Mouse (Mus musculus): ENCODE data around the gene Gga1.

Gene Gga1

DNA sequence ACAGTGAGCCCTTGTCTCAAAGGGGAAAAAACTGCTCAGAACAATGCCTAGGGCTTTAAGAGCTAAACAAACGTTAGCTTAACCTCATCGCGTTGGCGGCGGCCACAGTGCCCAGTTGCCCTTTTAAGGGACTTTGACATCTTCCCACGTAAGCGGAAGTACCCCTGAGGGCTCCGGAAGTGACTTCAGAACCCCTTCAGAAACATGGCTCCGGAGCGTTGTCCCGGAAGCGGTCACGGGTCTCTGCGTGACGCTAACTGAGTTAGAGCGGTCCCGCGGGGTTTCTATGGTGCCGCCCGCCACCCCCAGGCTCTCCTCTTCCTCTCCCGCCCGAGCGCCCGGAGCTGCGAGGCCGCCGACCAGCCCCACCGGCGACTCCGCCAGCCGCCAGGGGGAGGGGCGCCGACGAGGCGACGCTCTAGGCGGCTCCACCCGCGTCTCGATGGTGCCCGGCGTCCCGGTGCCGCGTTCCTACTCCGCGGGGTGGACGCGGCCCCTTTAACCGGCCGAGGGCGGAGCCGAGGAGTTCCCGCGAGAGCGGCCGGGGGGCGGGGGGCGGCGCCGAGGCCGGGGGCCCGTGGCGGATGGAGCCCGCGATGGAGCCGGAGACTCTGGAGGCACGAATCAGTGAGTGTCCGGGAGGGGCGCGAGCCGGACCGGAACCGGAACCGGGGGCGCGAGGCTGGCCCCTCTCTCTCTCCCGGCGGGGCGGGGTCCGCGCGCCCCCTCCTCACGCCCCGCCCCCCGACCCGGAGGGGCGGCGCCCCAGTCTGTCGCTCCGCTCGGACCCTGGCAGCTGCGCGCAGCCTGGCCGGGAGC is at the start of gene Gga1:
Gga1 (plus strand) TSS at position 200 of the 819 bp plus-strand sequence.
- peak; percentile 87 for DNase-seq (ENCODE audit: low spot score)

DNA sequence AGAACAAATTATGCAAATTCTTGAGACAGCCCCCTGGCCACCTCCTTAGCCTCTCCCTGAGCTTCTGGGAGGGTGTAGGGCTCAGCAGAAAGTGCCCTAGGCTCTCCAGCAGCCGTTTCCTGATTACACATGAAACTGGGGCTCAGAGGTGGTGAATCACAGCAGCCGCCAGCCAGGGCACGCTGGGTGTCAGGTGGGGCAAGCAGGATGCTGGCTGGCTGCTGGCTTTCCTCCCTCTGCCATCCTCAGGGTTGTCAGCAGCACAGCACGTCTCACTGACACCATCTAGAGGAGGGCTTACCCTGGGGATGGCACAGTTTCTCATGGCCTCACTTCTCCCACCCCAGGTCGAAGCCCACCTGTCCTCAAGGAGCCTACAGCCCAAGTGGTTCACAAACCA is 48.7 kb upstream of the Gga1 start:
- no peak for DNase-seq (ENCODE audit: low spot score)

DNA sequence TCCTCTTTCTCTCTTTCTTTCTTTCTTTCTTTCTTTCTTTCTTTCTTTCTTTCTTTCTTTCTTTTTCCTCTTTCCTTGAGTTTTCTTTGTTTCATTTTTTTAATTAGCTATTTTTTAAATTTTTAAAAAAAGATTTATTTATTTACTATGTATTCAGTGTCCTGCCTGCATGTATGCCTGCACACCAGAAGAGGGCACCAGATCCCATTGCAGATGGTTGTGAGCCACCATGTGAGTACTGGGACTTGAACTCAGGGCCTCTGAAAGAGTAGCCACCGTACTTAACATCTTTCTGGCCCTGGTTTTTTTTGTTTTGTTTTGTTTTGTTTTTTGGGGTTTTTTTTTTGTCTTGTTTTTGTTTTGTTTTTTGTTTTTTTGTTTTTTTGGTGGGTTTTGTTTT is 47.4 kb upstream of the Gga1 start:
- DNase-seq (ENCODE audit: low spot score) = no peak

DNA sequence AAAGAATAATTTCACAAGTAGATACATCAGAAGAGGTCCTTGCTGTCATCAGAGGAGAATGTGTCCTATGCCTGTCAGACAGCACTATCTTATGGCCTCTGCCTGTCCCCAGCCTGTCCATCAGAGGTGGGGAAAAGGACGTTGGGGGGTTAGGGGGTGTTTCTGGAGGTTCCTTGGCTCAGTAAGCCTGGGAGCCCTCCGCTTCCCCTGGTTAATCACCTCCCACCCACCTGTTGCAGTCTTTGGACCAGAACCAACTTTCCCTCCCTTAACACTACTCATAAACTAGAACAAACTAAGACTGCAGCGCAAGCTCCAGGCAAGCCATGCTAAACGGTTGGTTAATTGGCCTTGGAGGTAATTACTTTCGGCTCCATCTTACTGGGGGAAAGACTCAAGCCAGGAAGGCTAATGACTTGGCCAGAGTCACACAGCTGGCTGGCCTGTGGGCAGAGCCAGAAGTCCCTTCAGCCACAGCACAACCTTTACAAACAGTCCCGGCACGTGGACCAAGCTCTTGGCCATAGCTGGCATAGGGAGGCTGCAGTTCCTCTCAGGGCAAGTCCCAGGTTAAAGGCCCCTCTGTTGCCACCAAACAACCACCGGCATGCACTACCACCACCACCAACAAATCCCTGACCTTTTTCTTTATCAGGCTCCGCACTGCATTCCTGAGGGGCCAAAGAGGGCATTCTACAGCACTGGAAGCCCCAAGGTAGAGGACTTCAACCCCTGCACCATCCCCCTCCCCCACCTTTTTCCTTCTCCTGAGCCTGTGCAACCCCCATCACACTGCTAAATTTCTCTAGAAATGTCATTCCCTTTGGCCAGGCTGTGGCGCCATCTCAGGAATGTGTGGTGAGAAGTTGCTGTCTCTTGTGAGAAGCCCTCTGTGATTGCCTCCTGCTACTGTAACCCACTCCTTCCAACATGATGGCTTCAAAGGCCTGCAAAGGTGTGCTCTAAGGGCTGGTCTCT is 46.0 kb upstream of the Gga1 start:
- DNase-seq (ENCODE audit: low spot score) = no peak

DNA sequence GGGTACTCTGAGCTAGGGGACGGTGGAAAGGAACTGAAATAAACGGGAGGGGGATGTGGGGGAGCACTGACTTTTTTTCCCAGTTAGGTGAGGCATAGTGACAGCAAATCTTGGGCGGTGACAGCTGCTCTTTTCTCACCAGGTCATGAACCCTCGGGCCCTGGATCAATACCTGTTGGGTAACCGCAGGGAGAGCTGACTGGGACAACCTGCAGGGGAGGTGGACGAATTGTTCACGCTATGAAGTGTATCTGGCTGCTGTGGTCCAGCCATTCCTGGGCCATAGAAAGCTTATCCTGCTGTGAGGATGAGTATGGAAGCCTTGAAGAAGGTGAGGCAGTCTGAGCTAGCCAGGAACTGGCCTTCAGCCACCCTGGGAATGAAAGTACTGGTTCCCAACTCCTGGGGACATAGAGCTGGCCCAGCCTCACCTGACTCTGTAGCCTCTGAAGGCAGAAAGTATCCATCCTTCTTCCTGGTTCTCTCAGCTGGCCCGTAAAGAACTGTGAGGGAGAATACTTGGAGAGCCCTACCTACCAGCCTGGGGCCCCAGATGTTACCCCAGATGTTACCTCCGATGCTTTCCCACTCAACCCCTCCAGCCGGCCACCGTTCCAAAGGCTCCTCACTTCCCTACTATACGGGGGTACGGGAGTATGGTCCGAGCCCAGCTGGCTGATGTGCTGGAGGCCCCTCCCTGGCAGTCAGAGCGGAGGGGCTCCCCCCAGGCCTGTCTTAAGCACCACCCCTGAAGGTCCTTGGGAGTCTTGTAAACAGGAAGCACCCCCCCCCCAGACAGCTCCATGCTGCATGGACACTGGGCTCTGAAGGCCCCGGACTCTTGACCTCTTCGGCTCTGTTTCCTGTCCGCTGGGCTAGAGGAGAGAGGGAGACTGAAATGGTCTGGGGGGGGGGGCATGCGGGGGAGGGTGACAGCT is 45.0 kb upstream of the Gga1 start:
- no peak for DNase-seq (ENCODE audit: low spot score)

DNA sequence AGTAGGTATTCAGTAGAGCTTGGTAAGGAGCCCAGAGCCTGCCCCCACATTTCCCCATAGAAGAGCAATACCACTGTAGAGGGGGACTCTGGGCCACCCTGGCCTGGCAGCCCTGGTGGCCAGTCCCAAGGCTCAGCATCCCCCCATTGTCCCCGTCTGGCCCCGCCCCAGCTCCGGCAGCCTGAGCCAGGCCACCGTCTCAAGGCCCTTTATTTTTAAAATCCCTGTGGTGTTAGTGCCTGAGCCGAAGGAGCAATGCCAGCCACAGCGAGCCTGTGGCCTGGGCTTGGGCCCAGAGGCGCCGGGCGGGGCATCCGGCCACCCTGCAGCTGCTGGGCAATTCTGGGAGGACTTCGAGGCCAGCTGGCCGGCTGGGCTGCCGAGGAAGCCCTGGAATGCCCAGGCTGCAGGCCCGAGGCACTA is 44.3 kb upstream of the Gga1 start:
- DNase-seq (ENCODE audit: low spot score) = no peak

DNA sequence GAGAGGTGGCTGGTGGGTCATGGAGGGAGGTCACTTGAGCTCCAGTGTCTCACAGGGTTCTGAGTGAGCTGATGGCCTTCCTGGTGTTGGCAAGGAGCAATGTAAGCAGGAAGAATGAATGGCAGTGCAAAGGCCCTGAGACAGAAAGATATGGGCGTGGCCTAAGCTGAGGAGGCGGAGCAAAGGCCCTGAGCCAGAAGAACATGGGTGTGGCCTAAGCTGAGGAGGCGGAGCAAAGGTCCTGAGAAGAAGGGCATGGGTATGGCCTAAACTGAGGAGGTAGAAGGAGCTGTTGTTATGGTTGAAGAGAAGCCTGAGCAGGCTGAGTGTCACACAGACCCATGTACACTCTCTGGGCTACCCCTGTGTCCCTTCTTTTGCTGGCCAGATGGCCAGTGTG is 43.4 kb upstream of the Gga1 start:
- DNase-seq (ENCODE audit: low spot score) = no peak

DNA sequence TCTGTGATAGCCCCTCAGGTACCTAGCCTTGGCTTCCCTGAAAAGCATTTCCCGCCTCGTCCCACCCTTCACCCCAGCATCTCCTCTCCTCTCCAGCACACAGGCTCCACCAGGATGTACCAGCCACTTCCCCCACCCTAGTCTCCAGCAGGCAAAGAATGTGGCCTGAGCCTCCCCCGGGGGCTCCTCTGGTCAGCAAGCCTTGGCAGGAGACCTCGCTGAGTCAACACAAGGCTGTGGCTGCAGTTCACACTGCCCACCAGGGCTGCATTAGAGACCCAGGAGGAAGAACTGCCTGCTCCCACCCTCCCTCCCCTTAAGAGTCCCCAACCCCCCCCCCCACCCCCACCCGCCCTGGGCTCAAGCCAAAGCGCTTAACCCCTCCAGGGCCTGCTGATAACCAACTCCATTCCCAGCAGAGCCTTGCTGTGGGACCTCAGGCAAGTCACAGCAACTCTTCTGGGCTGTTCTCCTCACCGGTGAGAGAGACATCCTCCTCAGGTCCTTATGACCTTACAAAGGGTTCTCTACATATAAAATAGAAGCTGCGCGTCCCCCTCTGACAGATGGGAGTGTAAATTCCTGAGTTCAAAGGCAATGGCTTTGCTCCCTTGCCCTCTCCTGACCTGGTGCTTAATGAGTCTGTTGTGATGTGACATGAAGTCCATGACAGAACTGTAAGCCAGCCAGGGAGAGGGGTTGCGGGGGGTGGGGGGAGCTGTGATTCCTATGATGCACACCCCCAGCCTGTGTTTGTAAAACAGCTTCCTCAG is 42.6 kb upstream of the Gga1 start:
- no peak for DNase-seq (ENCODE audit: low spot score)

DNA sequence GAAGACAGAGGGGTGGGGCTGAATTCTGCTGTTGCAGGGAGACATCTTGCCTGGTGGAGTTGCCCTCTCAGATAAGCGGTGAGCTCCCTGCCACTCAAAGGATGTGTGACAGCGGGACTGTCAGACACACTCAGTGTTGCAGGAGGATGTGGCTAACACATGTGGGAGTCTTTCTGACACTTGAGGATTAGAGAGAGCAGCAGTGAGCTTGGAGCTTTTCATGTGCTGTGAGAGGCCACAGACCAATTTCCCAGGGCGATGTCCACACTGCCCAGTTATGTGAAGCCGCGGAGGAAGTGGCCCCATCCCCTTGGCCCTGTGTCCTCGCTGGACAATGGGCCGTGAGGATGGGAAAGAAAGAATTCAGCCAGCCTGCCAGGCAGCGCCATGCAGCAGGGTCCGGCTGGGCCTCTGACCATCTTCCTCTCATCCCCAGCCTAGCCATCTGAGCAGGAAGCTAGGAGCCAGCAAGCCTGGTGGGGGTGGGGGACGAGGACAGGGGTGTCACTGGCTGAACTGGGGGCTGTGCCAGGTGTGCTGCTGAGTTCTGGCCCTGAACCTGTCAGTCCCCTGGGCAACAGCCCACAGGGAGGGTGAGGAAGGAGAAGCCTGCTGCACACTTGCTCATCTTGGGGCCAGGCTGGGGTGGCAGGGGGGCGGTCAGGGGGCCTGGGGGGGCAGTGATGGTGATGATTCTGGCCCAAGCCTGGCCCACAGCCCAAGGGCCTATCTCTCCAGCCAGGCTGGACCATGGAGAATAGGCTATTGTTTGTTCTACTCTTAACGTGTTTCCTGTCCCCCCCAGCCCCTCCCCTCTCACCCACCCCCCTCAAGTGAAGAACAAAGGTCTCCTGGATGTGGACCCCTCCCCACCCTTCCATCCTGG is 41.5 kb upstream of the Gga1 start:
- DNase-seq (ENCODE audit: low spot score) = no peak

DNA sequence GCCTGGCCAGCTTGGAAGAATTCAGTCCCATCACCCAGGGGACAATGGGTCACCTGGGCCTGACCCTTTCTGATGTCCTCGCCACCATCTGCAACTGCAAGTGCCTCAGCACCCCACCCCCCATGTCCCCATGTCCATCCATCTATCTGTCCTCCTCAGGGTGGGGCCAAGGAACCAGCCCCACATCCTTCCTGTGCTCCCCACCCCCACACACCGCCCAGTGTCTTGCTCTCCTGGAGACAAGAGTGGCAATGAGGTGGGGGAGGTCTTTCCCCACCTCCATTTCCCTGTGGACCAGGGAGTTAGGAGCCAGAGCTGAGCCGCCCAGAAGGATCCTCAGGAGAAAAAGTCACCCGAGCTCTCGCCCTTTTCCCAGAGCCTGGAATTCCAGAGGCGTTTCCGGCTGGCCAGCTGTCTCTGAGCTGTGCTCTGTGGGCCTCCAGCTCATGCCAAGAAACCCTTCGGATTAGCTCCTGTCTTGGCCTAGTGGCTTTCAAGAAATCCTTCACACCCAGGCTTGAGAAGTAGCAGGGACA is 40.8 kb upstream of the Gga1 start:
- DNase-seq (ENCODE audit: low spot score) = no peak

DNA sequence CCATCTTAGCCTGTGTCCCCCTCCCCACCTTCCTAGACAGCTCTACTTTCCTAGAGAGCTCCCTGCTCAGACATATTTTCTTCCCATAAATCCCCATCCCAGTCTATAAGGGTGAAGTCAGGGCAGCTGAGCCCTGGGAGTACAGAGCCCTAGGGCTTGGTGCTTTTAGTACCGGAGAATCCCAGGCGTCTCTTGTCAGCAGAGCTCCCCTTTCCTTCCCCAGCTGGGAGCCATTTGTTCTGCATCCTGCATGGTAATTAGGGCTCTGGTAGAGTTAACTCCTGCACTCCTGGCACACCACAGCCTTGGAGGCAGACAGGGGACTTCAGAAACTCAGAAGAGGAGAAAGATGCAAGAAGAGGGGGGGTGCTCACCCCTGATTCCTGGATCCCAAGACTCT is 37.2 kb upstream of the Gga1 start:
- DNase-seq (ENCODE audit: low spot score) = no peak

DNA sequence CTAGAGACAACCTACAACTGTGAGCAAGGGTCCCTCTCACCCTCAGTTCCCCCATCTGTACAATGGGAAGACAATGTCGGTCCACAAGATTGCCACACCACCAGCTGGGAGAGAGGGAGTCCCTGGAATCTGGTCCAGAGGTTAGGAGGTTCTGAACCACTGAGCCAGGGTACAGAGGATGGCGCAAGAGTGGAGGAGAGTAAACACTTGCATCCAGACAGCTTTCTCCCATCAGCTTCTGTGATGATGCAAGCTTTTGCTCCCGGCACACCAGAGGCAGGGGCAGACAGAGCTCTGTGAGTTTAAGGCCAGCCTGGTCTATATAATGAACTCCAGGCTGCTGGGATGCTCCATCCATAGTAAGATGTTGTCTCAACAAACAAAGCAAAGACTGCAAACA is 36.7 kb upstream of the Gga1 start:
- no peak for DNase-seq (ENCODE audit: low spot score)

DNA sequence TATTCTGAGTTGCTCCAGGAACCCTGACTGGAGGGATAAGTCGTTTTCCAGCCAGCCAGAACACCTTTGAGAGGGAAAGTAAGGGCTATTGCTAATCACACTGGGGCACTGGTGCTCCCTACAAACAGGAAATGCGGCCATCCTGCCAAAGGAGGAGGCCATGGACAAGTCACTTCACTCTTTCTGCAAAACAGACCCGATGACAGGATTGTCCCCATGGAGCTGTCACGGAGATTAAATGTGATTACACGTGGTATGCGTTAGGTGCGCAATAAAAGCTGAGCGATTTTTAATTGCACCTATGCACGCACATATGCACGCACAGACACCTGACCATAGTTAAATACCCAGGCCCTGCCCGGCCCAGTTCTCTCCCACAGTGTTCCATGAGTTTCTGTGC is 36.2 kb upstream of the Gga1 start:
- DNase-seq (ENCODE audit: low spot score) = no peak

DNA sequence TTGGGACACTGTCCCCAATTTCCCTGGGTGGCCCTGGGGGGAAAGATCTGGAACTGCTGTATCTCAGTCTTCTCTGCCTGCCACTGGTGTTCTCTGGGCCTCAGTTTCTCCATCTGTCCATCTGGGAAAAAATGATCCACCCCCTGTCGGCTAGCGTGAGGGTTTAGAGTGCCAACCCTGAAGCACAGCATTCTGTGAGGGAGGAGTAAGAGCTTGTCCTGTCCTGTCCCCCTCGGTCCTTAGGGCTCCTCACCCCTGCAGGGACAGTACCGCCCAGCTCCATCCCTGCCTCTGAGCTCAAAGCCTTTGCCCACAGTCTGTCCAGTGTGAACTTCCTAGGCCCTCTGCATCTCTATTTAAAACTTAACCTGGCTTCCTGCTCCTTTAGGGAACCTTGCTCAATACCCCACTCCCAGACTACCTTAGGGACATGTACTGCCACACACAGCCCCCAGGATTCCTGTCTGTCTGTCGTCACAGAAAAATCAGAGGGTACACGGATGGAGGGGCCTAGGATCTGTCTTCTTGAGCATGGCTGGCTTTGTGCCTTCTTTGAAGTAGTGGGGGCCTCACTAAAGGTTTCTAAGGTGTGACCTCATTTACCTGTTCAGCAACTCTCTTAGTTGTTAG is 35.7 kb upstream of the Gga1 start:
- DNase-seq (ENCODE audit: low spot score) = no peak

DNA sequence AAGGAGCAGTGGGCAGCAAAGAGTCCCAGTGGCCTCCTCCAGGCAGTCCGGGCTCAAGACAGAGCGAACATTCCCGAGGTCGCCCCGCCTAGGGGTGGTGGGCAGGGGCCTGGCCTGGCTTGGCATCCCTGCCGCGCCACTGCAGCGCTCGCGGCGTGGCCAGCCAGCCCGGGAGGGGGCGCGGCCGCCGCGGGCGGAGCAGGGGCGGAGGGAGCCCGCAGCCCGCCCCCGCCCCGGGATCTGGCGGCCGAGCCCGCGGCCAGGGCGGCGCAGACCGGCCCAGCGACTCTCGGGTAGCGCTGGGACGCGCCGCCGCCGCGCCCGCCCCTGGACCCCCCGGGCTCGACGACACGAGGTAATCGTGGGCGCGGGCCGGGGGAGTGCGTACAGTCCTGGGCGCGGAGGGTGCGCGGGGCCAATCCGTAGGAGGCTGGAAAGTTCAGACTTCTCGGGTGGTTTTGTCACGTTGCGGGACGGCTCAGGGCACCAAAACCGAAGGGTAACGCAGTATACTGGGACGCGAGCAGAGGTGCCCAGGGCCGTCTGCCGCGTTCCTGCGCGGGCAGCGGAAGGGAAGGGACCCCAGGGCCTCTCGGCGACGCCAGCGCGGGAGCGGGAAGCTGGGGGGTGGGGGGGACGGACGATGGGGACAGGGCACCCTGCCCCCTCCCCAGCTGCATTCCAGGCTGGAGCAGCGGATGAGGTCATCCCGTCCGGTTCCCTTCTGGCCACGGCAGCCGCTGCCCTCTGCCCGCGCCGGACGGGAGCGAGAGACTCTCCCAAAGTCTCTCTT is 34.4 kb upstream of the Gga1 start, which contains the start of gene Cdc42ep1:
Cdc42ep1 (plus strand) TSS at position 254 of the 793 bp plus-strand sequence.
- no peak for DNase-seq (ENCODE audit: low spot score)

DNA sequence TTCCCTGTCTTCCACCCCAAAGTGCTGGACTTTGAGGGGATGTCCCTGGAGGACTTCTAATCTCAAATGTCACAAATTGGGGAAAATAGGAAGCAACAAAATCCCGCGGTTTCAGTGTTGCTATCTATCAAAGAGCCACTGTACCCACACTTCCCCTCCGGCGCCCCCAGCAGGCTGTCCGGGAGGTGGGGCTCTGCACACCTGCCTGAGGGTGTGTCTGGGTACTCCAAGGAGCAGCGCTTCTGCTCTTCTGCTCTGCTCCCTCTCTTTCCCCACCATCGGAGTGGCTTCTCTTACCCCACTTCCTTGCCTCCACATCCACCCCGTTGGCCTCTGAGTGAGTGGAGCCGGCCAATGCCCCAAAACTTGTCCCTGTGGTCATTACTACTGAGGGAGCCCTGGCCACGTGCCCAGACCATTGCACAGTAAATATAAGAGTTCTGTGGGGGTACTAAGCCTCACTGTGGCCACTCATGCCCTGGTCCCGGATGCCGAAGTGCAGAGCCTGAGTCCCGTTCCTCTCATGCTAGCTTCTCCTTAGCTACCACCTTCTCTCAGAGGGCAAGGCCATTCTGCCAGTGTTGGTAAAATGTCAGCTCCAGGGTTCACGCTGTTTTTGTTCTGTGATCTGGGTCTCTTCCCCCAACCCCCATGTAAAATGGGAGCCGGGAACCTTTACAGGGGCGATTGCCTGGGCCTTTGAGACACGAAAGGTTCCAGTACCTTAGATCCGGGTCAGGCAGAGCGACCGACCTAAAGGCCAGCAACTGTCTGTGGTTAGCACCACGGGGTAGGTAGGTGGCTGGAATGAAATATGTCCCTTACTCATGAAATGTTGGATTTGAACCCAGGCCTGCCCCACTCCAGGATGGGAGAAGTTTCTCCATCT is 33.2 kb upstream of the Gga1 start:
- DNase-seq (ENCODE audit: low spot score) = no peak

DNA sequence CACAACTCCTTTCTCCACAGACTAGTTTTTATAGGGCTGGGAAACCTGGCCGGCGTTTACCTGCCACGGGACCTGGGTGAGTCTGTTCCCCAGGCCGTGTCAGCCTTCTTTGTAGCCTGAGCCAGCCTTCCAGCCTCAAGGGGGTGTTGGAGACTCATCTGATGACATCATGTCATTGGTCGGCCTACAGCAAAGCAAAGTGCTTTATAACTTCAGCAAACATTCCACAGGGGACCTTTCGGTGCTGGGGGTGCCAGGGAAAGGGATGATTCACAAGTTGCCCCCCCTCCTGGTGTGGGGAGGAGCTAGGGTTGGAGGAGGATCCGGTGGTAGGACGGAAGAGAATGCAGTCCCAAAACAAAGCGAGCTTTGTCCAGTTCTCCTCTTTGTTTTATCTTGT is 32.2 kb upstream of the Gga1 start:
- DNase-seq (ENCODE audit: low spot score) = no peak

Data from ovary, postnatal 10 days (tissue).